Mouse (Mus musculus): ENCODE data around the gene Sorbs2.

DNA sequence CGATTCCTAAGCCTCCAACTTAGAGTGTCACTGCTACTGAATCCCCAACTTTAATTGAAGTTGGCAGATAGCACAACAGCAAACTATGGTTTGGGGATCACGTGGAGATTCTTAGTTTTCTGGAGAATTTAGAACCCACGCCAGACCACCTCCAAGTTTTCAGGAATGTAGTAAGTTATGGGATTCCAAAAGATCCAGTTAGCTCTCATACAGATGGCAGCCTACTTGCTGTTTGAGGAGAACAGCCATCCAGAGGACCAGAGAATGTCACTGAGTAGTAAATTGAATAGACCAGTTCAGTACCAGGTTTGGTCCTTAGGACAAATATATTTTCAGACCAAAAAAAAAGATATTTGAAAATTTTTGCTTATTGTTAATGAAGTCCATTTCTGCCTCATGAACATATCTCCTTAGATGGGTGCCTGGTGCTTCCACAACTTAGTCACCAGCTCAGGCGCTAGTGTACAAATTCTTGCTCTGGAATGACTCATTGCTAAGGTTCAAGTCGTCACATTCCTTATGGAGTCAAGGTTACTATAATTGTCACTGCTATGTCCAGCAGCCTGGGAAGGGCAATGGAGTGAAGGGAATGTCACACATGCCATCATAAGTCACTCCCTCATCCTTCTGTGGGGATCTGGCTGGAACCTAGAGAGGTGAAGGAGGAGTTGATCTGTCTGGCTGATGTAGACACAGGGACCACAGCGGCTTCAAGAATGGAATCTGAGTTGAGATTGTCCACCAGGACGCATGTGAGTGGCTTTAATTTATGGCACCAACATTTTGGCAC is 90.2 kb downstream of the Sorbs2 start:
- TF ChIP-seq POLR2A (IDR thresholded peaks at IDR 0.05; ENCODE audit: low read depth, low read length) (no peak), CTCF (conservative IDR thresholded peaks at IDR 0.05; ENCODE audit: insufficient read depth, insufficient read length, low read depth, low read length) (no peak)

Data from kidney, adult 2 months (tissue).